Mouse (Mus musculus) inflammation-experienced regulatory T-cells, adult 6 months (primary cell): ENCODE data around the gene Maco1. TPM values are rescaled to one million over a fixed set of nuclear protein-coding genes. Genes with fewer than 3 reads are reported as not detected.

ENCODE experiments used
- ATAC-seq: one replicate; pipeline ENCODE4 v1.8.0; 2017
- polyA plus RNA-seq, 3 experiments: library from polyadenylated mRNA; unstranded; fragments of 100-300 nt; shearing (Covaris generic); gene quantifications; one replicate each; pipeline ENCODE4 v1.2.1; 2017

Maco1 gene
- polyA plus RNA-seq, 3 experiments from 2014 or later: 3.4 to 5.5 (median 5.4) TPM

DNA sequence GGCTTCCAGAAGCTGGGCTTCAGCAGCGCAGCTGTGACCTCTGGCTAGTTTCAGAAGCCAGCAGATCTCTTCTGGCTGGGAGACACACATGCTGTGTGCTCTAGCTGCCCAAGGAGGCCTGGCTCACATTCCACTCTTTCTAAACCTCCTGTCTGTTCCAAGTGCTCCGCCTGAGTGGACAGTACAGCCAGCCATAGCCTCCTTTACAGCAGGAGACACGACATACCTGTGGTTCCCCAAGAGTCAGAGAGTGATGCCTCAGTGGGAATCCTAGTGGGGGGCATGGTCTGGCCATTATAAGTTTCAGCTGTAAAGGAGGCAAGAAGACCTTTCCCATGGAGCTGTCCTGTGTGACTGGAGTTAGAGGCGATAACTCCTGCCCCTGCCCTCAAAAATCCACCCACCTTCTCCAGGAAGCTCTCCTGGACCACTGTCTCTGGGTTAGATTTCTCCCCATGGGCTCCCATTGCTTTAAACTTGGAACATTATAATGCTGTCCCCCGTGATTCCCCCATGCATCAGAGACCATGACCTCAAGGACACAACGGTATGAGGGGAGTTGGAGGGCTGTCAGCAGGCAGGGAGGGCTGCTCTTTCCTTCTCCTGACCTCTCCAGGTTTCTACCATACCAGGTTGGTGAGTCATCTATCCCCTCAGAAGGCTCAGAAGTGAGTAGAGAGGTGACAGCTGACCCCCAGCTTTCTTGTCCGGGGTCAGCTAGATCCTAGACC, 83.9 kb downstream of the Maco1 start:
- no peak for ATAC-seq

DNA sequence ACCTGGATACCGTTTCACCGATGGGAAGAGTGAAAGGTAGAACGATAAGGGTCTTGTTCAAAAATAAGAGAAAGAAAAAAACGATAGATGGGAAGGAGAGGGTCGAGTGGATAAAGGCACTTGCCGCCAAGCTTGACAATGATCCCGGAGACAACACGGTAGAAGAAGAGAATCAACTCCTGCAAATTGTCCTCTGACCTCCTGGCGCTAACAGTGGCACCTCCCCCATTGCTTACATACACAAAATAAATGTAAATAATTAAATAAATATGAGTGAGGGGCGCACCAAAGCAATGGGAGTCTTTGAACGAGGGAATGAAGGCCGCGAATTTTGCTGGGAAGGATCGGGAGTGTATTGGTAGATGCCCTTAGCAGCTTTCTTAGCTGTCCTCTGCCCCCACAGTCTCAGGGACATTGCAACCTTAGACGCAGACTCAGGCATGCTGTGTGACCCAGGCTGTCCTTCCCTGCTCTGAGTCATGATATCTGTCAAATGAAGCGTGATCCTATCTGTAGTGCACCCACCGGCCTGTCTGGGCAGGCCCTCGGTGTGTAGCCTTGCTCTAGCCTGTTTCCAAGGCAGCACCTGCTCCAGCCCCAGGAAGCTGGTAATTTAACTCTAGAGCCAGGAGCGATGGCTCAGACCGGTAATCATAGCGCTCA, 84.8 kb downstream of the Maco1 start:
- ATAC-seq: no peak

DNA sequence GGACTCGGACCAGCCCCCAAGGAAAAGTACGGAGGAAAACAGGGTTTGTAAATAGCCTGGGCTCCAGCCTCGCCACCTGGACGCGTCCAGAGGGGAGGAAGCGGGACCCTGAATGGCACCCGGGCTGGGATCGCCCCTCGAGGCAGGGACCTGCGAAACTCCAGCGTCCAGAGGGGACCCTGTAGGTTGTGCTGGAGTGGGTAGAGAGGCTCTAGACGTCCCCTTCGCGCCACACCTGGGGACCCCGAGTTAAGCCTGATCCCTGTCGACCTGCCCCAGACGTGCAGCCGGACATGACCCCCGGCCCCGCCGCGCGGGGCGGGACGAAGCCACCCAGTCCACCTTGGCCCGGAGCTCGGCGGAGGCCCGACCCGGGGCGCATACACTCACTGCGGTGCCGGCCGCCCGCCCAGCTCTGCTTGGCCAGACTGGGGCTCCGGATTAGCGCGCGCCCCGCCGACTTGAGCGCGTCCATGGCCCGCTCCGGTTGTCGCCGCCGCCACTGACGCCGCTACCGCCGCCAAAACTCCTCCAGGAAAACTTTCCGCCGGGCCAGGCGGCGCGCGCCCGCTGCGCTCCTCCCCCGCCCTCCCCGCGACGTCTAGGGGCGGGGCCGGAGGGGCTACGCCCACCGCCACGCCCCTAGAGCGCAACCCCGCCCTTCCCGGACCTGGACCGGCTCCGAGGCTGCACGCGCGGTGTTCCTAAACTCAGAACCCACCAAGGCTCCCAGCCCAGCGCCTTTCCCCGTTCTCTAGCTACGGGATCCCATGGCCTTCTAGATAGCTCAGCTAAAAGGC, 85.5 kb downstream of the Maco1 start, which contains the start of gene Ldlrap1:
Gene Ldlrap1 (minus strand): TSS at position 599 of the 800 bp plus-strand sequence.
- ATAC-seq: peak; percentile 84

DNA sequence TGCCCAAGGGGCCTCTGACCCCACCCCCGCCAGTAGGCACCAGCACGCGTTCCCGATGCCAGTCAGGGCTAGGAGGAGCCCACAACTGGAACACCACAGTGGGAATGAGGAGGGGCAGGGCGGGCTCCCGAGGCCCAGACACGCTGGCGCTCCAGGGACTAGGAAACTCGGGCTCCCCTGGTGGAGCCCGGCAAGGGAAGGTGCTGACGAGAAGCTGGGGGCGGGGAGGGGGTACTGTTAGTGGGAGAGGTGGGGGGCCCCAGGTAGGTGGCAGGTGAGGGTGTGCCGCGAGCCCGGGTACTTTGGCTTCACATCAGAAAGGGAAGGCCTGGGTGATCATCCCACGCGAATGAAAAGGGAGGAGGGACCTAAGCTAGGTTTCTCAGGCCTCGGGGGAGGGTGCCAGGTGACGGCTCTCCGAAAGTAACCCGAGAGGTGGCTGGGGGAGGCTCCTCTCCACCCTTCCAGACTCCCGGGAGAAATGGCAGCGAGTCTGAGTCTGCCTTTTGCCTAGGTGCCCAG, 86.2 kb downstream of the Maco1 start:
- peak; percentile 51 for ATAC-seq

DNA sequence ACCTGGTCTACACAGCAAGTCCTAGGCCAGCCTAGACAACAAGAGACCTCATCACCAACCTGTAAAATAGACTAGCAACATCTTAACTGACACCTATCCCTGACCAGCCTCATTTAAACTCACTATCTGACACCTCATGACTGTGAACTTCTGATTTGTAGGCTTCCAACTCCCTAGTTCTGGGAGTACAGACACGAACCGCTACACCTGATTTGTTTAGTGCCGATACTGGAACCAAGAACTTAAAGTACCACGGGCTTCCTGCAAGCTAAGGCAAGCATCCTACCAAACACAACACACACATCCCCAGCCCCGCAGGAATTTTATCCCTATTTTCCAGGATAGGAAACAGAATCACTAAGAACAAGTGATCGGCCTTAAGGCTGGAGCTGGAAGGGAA, 86.9 kb downstream of the Maco1 start:
- no peak for ATAC-seq

DNA sequence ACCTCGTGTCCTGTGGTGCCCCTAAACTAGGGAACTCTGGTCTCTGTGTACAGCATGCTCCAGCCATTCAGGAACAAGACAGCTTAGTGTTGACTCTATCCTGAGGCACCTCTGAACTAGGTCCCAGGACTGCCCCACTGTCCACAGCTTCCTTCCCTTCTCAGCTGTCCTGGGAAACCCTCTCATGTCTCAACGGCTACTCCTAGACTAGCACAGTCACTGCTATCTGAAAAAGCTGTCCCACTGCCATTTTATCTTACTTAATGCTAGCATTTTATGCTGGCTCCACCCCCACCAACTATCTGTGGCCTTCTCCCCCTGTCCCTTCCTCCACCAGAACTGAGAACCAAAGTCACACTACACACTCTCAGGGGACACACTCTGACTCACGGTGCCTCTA, 88.8 kb downstream of the Maco1 start:
- ATAC-seq: no peak

DNA sequence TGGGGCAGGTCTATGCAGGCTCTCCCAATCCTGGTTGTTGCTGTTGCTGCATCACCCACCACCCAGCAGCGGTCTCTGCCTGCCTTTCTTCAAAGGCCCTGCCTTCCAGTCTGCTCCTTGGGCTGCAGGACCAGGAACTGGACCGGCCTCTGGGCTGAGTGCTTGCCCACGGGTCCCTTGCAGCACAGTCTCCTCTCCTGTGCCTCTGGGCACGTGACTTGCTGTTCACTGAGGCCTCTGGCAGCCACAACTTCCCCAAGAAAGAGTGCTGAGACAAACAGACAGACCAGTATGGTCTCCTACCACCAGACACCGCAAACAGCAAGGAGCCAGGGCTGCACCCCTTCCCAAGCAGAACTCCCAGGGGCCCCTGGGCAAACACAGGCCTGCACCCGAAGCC, 90.8 kb downstream of the Maco1 start:
- no peak for ATAC-seq

DNA sequence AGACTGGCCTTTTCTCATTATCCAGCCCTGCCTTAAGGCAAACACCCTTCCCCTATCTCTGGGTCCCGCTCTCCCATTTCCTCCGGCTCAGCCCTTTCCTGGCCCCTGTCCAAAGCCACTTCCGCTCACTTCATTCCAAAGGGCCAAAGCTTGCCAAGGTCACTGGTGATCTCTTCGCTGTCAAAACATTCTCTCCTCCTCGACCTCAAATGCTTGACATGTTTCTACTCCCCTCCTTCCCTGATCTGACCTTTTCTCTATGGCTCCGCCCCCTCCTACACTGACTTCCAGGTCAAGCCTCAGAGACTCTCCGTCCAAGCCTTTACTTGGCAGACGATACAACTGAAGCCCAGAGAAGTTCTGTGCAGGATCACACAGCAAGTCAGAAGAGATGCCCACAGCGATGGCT, 92.3 kb downstream of the Maco1 start:
- ATAC-seq: no peak

DNA sequence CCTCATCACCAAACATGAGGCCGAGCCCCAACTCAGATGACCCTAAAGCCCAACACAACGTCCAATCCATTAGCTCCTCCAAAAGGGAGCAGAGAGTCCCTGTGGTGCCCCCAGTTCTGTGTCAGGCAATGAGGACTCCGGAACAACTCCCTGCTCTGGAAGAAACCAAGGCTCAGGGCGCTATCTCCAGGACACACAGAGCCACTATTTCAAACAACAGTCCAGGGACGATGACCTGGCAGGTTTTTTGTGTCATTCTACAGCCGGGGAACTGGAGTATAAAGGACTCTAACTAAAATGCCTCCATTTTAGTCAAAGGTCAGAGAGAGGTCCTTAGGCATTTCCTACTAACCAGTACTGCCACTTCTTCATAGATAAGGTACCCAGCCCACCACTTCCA, 92.9 kb downstream of the Maco1 start:
- no peak for ATAC-seq

DNA sequence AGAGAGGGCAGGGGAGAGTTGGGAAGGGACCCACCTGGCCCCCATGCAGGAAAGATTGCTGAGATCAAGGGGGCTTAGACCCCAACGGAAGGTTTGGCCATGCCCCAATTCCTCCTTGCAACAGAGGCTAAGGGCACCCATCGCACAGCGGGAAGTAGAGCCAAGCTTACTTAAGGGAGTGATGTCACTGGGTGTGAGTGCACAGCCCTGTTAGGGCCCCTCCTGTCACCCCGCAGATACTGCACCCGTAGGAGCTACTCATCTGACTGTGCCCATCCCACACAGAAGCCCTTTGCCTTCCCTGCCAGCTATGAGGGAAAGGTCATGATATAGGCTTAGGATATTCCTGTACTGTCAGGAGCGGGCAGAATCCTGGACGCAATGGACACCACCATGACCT, 93.6 kb downstream of the Maco1 start:
- no peak for ATAC-seq

DNA sequence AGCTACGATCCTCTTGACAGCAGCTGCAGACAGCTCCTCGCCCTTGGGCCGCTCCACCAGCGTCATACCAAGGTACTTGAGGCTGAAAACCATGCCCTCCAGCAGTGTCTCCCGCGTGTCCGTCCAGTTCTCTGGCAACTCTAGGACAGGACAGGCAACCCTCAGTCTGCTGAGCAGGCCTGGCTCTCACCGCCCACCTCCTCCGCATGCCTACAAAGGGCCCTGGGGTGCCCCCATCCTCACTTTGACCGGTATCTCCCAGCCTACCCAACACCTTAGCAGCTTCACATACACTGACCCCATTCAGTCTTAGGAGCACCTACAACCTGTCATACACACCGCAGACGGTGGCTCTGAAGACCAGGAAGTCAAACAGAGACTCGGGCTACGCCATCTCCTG, 94.2 kb downstream of the Maco1 start:
- ATAC-seq: no peak

DNA sequence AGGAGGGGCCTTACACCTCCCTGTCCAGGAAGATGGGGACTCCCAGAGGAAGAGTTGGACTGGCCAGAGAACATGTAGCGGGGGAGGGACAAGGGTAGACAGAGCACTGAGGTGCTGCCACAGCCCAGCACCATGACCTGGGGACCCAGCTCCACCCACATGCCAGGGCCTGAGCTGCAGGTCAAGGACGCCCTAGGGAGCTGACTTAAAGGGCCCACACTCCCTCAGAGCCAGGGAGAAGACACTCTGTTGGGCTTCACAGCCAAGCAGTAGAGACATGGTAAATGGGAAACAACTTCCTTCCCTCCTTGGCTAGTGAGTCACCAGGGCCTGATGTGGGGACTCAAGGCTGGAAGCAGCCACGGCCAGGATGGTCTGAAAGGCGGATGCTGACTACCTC, 94.8 kb downstream of the Maco1 start:
- ATAC-seq: no peak

DNA sequence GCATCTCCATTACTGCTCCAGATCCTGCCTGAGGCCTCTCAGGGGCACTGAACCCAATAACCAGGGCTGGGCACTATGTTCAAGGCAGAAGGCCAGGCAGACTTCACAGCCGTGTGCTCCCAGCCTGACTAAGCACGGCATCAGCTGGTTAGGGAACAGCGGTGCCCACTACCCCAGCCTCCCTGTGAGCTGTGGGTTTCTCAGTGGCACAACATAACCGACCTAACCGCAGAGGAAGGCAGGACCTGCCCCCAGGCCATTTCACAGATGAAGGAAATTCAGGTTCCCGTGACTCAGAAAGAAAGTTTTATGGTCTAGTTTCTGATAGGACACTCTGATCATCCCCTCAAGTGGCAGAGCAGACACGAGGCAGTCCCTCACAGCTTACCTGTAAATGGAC, 96.2 kb downstream of the Maco1 start:
- ATAC-seq: no peak

DNA sequence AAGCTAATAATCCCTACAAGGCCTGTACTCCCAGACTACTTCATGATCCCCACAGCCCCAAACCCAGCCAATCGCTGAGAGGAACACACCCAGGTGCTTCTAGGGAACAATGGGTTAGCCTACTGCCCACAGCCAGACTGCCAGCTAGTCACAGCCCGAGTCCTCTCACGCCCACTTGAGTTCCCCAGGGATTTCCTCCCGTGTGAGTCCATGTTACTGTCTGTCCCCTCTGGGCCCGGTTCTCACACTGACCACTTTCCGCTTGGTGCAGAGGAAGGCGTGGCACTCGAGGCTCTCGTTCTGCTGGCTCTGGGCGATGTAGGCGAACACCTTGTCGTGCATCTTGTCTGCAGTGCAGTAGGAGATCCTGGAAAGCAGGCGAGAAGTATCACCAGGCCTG, 98.2 kb downstream of the Maco1 start:
- no peak for ATAC-seq

DNA sequence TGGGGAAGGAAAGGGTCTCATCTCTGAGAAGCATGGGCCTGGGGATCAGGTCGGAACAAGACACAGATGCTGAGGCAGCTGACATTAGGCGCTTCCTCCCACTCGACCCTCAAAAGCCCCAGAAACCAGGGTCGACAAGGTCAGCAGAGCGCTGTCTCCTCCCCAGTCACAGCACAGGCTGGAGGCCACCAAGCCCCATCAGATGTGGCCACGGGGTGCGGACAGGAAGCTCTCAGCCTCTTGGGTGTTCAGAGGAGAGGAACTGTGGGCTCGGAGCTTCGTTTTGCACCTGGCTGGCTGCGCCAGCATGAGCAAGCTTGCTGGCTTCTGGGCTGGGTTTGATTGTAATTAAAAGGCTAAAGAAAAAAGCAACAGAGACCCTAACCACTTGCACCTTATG, 98.8 kb downstream of the Maco1 start:
- ATAC-seq: no peak

DNA sequence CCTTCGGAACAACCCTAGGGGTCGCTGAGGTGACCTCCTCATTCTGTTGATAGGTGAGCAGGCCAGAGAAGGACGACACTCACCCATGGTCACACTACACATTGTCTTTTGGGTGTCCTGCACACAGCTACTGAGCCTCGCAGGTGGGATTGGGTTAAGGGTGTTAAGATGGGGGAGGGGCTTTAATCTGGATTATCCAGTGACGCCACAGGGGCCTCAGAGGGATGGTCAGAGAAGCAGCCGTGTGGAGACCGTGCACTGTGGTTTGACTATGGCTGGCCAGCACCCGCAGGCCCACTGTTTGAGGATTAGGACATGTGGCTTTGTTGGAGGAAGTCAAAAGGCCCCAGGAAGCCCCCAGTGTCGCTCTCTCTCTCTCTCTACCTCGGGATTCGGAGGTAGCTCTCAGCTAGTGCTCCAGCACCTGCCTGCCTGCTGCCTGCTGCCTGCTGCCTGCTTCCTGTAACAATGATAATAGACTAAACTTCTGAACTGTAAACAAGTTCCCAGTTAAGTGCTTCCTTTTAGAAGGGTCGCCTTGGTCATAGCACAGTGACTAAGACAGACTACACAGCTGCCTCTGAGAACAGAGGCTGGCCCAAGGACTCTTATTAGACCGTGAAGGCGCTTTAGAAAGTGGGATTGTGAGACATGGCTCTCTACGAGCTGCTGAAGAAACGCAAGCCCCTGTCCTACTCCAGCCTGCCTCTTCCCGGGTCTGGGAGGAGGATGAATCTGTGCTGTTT, 99.5 kb downstream of the Maco1 start:
- no peak for ATAC-seq

DNA sequence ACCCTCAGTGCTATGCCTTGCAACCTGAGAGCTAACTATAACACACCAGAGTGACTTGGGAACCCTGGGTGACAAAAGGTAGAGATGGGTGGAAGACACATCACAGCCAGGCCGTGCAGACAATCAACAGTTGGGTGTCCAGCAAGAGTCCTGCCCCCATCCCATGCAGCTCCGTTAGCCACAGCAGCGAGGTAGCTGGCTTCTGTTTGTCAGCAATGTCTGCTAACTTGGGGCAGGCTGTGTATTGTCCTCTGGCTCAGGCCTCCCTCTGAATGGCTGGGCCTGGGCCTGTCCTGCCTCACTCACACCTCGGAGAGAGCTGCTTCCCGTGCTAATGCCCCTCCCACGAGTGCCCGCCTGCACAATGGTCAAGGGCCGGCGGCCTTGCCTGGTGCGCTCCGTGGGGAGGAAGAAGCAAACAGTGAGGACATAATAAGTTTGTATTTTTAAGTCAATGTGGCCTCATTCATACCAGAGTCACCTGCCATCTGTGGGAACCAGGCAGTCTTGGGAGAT, 100.2 kb downstream of the Maco1 start:
- no peak for ATAC-seq

Other genes starting within 250 kb of the Maco1 start
- gene Man1c1, start 149.1 kb downstream of the Maco1 start, polyA plus RNA-seq: 1 to 10 TPM in 2 of 3 experiments, under 1 TPM in 1; 0.90 to 1.9 (median 1.1) TPM
- 10 to 100 TPM; 14.2 to 31.3 (median 24.4) TPM for gene Ldlrap1, start 85.3 kb downstream of the Maco1 start, polyA plus RNA-seq
- under 1 TPM in 2 of 3 experiments, not detected in 1; 0.31 to 0.36 TPM for gene Rhd, start 11.2 kb upstream of the Maco1 start, polyA plus RNA-seq
- gene Tmem50a, start 61.7 kb upstream of the Maco1 start, polyA plus RNA-seq: 100 to 1,000 TPM; 542 to 558 (median 542) TPM
- 100 to 1,000 TPM; 184 to 307 (median 297) TPM for gene Rsrp1, start 70.2 kb upstream of the Maco1 start, polyA plus RNA-seq
- 100 to 1,000 TPM; 206 to 224 (median 212) TPM for gene Syf2, start 77.6 kb upstream of the Maco1 start, polyA plus RNA-seq